Mouse (Mus musculus): Measurements from ENCODE around the gene Gm10160.

The Gm10160 gene

DNA sequence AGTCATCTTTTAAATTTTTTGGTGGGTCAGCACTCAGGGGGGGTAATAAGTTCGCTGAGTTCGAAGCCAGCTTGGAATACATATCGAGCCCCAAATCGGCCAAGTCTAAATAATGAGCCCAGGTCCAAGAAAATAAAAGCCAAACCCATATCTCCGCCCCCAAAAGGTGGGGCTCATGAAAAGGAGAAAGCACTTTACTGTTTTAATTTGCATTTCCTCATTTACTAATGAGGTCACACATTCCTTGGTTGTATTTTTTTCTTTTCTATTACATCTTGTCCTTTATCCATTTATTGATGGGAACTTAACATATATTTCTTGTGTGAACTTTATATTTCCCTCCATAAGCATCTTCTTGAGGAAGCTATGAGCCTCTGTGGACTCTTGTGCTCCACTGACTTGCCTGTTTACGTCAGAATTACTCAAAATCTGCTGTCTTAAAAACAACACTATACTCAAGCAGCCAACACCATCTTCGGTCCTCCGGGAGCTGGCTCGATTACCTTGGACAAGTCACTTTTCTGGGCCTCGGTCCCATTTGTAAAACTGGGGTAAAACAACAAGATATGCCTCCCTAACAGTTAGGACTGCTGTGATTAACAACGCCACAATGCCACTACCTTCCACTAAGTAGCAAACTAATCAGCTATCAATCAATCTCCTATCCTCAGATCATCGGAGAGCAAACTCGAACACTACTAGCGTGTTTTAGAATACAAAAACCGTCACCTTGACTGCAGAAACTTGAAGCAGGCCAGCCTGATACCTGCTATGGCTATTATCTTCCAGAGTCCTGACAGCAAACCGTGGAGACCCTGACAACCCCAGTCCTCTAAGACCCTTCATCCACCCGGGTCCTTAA lies 27.6 kb downstream of the Gm10160 start:
- DNase-seq (ENCODE audit: low spot score): no peak

DNA sequence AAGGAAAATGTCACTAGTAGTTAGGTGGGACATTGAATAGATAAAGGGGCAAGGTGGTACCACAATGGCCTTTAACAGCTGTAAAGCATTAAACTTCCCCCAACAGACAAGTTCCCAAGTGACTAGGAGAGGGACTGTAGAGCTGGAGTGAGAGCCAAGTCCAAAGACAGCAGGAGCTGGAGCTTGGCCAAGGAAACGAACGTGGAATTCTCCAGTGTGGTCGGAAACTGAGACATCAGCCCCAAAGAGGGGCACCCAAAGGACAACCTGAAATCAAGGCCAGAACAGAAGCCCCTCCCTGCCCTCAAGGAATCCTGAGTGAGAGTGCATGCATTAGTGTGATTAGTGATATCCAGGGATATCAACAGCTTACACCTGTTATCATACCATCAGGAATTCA lies 30.2 kb downstream of the Gm10160 start:
- no peak for DNase-seq (ENCODE audit: low spot score)

DNA sequence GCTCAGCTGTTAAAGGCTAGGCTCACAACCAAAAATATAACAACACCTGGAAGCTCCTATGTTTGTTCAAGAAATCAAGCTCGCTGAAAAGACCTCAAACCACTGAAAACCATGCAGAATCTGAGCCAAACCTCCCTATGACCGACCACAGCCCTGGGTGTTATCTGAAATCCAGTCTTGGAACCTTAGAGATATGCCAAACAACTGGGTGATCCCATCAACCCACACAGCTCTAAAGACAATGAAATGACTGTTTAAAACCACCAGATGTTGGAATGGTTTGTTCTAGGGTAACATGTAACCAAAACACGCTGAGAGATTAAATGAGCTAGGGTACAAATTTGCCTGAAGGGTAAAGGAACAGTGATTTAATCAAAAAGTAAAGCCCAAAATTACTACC lies 30.7 kb downstream of the Gm10160 start:
- DNase-seq (ENCODE audit: low spot score): no peak

DNA sequence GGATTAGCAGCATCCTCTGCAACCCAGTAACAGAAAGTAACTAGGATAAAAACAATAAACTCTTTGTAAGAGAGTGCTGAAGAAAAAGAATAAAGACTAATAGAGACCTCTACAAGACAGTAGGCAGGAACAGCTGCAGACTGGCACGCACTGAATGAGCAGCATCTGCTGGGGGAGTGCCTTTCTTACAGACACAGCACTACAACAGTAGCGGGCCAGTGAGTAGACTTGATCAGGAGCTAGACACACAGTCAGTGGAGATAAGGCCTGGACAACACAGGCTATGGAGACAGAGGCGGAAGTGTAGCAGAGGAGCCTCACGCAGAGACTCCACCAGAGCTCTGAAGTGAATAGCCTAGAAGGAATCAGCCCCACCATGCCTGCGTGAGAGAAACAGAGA lies 49.5 kb downstream of the Gm10160 start:
- DNase-seq (ENCODE audit: low spot score): no peak

All from lung, postnatal 25 days (tissue).